In the genomic region with DNA sequence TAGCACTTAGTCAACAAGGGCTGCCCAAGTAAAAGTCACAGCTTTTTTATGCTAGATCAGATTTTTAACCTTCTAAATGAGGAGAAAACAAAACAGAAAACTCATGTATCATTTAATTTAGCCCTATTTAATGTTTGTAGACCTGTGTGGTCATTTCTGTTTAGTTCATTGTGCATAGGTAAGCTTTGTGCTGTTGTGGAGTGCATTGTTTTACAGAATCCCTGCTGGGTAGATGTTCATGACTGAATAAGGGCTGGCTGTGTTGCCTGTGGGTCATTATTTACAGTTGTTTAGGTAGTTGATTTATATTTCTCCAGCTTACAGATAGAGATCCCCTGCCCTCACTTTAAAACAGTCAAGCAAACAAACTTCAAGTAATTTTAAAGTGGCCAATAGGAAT, we compare ENCODE assay signal across 22 mouse cellular contexts. TPM values are rescaled to one million over a fixed set of nuclear protein-coding genes. Genes with fewer than 3 reads are reported as not detected.
DNase-seq lines count a peak whose midpoint lies in the region; ATAC-seq lines count a peak whose summit lies in the region.
"Had no signal": no experiment of that assay in that cellular context is flagged by ENCODE, and none has a peak within 500 bp of the region (broad histone marks: within the 10 kb centered on the region; RNA-seq: fewer than 3 reads in every experiment).

No protein-coding gene starts in this region.

- no peak for ATAC-seq in forebrain, embryonic 11.5 days (replicated peaks; ENCODE audit: low FRiP score)
- no peak for ATAC-seq in forebrain, embryonic 12.5 days (ENCODE audit: low FRiP score)
- no peak for ATAC-seq in midbrain, embryonic 11.5 days (ENCODE audit: low FRiP score)
- no peak for ATAC-seq in midbrain, embryonic 16.5 days
- ATAC-seq in CD4-positive, CD25-positive, alpha-beta regulatory T cell, adult 4 months, result no peak
- ATAC-seq: activated CD4-positive, CD25-positive, alpha-beta regulatory T cell, adult 4 months; forebrain, embryonic 14.5 days; forebrain, postnatal 0 days; Patski had no signal

- no peak for DNase-seq in forebrain, embryonic 11.5 days (ENCODE audit: low spot score)
- peak; percentile 75 for DNase-seq in midbrain, embryonic 11.5 days (ENCODE audit: low spot score, missing footprints)
- DNase-seq in ZHBTc4 (ENCODE audit: low read depth, low spot score), result peak; percentile 17
- DNase-seq: adrenal gland, adult 8-10 months; adrenal gland, postnatal 14 days; adrenal gland, postnatal 36 days; B cell, adult 2 months; cerebellum, adult 11-12 months; cerebellum, adult 2 months; cerebellum, adult 9-10 months; cerebellum, postnatal 10 days; cerebellum, postnatal 25 days; forebrain, postnatal 0 days had no signal

- H3K4me3 ChIP-seq in forebrain, embryonic 11.5 days (ENCODE audit: low read depth, low read length), result no peak overlapping the region
- no peak overlapping the region for H3K4me3 ChIP-seq in forebrain, embryonic 12.5 days (replicated peaks)
- H3K4me3 ChIP-seq in midbrain, embryonic 11.5 days (ENCODE audit: low read depth, low read length), result no peak overlapping the region
- H3K4me3 ChIP-seq in midbrain, embryonic 16.5 days (ENCODE audit: low read depth, low read length), result no peak overlapping the region
- H3K4me3 ChIP-seq: embryonic facial prominence, embryonic 10.5 days; embryonic facial prominence, embryonic 12.5 days had no signal

- no peaks in the 10 kb centered on the region for H3K4me1 ChIP-seq in forebrain, embryonic 11.5 days (replicated peaks; ENCODE audit: control insufficient read depth, insufficient read depth, low read length)
- H3K4me1 ChIP-seq in forebrain, embryonic 12.5 days, result no peaks in the 10 kb centered on the region
- no peaks in the 10 kb centered on the region for H3K4me1 ChIP-seq in midbrain, embryonic 11.5 days (ENCODE audit: control insufficient read depth, insufficient read depth, low read length)
- peaks cover 2% of the 10 kb centered on the region; the same call in 1 of the 2 replicates for H3K4me1 ChIP-seq in midbrain, embryonic 16.5 days (ENCODE audit: control insufficient read depth, insufficient read depth, low read length)
- H3K4me1 ChIP-seq: embryonic facial prominence, embryonic 10.5 days; embryonic facial prominence, embryonic 12.5 days had no signal

- 0 out of 2 replicates have a peak overlapping the region, but pooled peaks have one; percentile 6 for H3K27ac ChIP-seq in forebrain, embryonic 11.5 days (ENCODE audit: low read depth, low read length)
- no peak overlapping the region for H3K27ac ChIP-seq in forebrain, embryonic 12.5 days
- no peak overlapping the region for H3K27ac ChIP-seq in midbrain, embryonic 11.5 days (ENCODE audit: low read depth, low read length)
- H3K27ac ChIP-seq in midbrain, embryonic 16.5 days (ENCODE audit: low read length), result no peak overlapping the region
- H3K27ac ChIP-seq: embryonic facial prominence, embryonic 10.5 days; embryonic facial prominence, embryonic 12.5 days had no signal

- H3K27me3 ChIP-seq in forebrain, embryonic 11.5 days (ENCODE audit: control insufficient read depth, insufficient read depth, low read length), result no peaks in the 10 kb centered on the region
- no peaks in the 10 kb centered on the region for H3K27me3 ChIP-seq in forebrain, embryonic 12.5 days
- no peaks in the 10 kb centered on the region for H3K27me3 ChIP-seq in midbrain, embryonic 11.5 days (ENCODE audit: control insufficient read depth, insufficient read depth, low read length)
- H3K27me3 ChIP-seq in midbrain, embryonic 16.5 days (ENCODE audit: control insufficient read depth, insufficient read depth, low read depth, low read length), result no peaks in the 10 kb centered on the region
- H3K27me3 ChIP-seq: embryonic facial prominence, embryonic 12.5 days; Patski had no signal

- H3K4me2 ChIP-seq in forebrain, embryonic 11.5 days (ENCODE audit: low read depth, low read length, severe bottlenecking), result no peak overlapping the region
- H3K4me2 ChIP-seq in forebrain, embryonic 12.5 days, result no peak overlapping the region
- H3K4me2 ChIP-seq in midbrain, embryonic 11.5 days, result no peak overlapping the region
- H3K4me2 ChIP-seq in midbrain, embryonic 16.5 days (ENCODE audit: low read length), result no peak overlapping the region
- H3K4me2 ChIP-seq: embryonic facial prominence, embryonic 12.5 days had no signal

- H3K9ac ChIP-seq in forebrain, embryonic 11.5 days (ENCODE audit: low read length), result no peak overlapping the region
- no peak overlapping the region for H3K9ac ChIP-seq in forebrain, embryonic 12.5 days
- no peak overlapping the region for H3K9ac ChIP-seq in midbrain, embryonic 11.5 days (ENCODE audit: low read length)
- H3K9ac ChIP-seq in midbrain, embryonic 16.5 days (ENCODE audit: low read depth, low read length), result no peak overlapping the region
- H3K9ac ChIP-seq: embryonic facial prominence, embryonic 12.5 days; forebrain, postnatal 0 days had no signal

- no peaks in the 10 kb centered on the region for H3K36me3 ChIP-seq in forebrain, embryonic 11.5 days (ENCODE audit: control insufficient read depth, insufficient read depth, low read length)
- H3K36me3 ChIP-seq in forebrain, embryonic 12.5 days (replicated peaks), result no peaks in the 10 kb centered on the region
- H3K36me3 ChIP-seq in midbrain, embryonic 11.5 days (ENCODE audit: control insufficient read depth, insufficient read depth, low read length), result no peaks in the 10 kb centered on the region
- H3K36me3 ChIP-seq in midbrain, embryonic 16.5 days (ENCODE audit: control insufficient read depth, insufficient read depth, low read length), result no peaks in the 10 kb centered on the region
- H3K36me3 ChIP-seq: embryonic facial prominence, embryonic 10.5 days; embryonic facial prominence, embryonic 12.5 days had no signal

- no peaks in the 10 kb centered on the region for H3K9me3 ChIP-seq in forebrain, embryonic 11.5 days (ENCODE audit: control insufficient read depth, low read length)
- no peaks in the 10 kb centered on the region for H3K9me3 ChIP-seq in forebrain, embryonic 12.5 days
- H3K9me3 ChIP-seq in midbrain, embryonic 11.5 days (ENCODE audit: control insufficient read depth, low read length), result no peaks in the 10 kb centered on the region
- H3K9me3 ChIP-seq in midbrain, embryonic 16.5 days (replicated peaks; ENCODE audit: control insufficient read depth, low read length, poor library complexity, severe bottlenecking), result no peaks in the 10 kb centered on the region
- H3K9me3 ChIP-seq: embryonic facial prominence, embryonic 10.5 days; embryonic facial prominence, embryonic 12.5 days; G1E had no signal

RNA-seq across cellular contexts. Expression of a gene that starts 40.9 kb away (rescaled TPM):
- 271 and 294 TPM in 2 replicates for polyA plus RNA-seq in forebrain, embryonic 11.5 days (2014; fragmentation: Nextera tagmentation; extraction: Ambion mirVana)
- 265 and 271 TPM in 2 replicates for polyA plus RNA-seq in forebrain, embryonic 12.5 days (2016; fragmentation: Nextera tagmentation; extraction: Ambion mirVana)
- 269 and 271 TPM in 2 replicates for polyA plus RNA-seq in midbrain, embryonic 11.5 days (2014; fragmentation: Nextera tagmentation; extraction: Ambion mirVana)
- 192 and 195 TPM in 2 replicates for polyA plus RNA-seq in midbrain, embryonic 16.5 days (2015; fragmentation: Nextera tagmentation; extraction: Ambion mirVana)
- polyA plus RNA-seq in CD4-positive, CD25-positive, alpha-beta regulatory T cell, adult 4 months (2017; shearing (Covaris generic)), result 100 to 1,000 TPM; 180 to 182 TPM

RNA-seq across cellular contexts. Expression of a gene that starts 50.4 kb away (rescaled TPM):
- 39.9 and 43.8 TPM in 2 replicates for polyA plus RNA-seq in forebrain, embryonic 11.5 days (2014; fragmentation: Nextera tagmentation; extraction: Ambion mirVana)
- polyA plus RNA-seq in forebrain, embryonic 12.5 days (2016; fragmentation: Nextera tagmentation; extraction: Ambion mirVana), result 42.2 and 45.3 TPM in 2 replicates
- 0.52 and 2.1 TPM in 2 replicates for polyA plus RNA-seq in midbrain, embryonic 11.5 days (2014; fragmentation: Nextera tagmentation; extraction: Ambion mirVana)
- 2.4 and 3.3 TPM in 2 replicates for polyA plus RNA-seq in midbrain, embryonic 16.5 days (2015; fragmentation: Nextera tagmentation; extraction: Ambion mirVana)
- not detected for polyA plus RNA-seq in CD4-positive, CD25-positive, alpha-beta regulatory T cell, adult 4 months (2017; shearing (Covaris generic))
- polyA plus RNA-seq: activated CD4-positive, CD25-positive, alpha-beta regulatory T cell, adult 4 months had no signal
